Mouse (Mus musculus) C2C12 (cell line): ENCODE measurements around the gene Gmds.
A peak's percentile ranks its signal among the peaks of the same experiment; 100 is the strongest.

Experiments used
- CEBPB ChIP-seq: IDR thresholded peaks from one replicate; pipeline ENCODE4 v1.6.1; 2011; ENCODE audit warnings: low read depth, mild to moderate bottlenecking, control low read depth, moderate library complexity
- CTCF ChIP-seq: IDR thresholded peaks from one replicate; pipeline ENCODE4 v1.5.1; 2011; ENCODE audit not compliant: control insufficient read depth, insufficient read depth, insufficient read length
- MYOG ChIP-seq: IDR thresholded peaks from one replicate; pipeline ENCODE4 v1.6.1; 2011; ENCODE audit not compliant: control insufficient read depth, insufficient read length; ENCODE audit errors: extremely low read depth

GRCm38 (mm10) chr13:31792480-31793132 lies 545.9 kb downstream of the Gmds start:
- TF ChIP-seq CTCF (peak; percentile 65), MYOG (no peak), CEBPB (no peak)
